Comparison of ENCODE assay signal across 8 mouse cellular contexts in the genomic region with DNA sequence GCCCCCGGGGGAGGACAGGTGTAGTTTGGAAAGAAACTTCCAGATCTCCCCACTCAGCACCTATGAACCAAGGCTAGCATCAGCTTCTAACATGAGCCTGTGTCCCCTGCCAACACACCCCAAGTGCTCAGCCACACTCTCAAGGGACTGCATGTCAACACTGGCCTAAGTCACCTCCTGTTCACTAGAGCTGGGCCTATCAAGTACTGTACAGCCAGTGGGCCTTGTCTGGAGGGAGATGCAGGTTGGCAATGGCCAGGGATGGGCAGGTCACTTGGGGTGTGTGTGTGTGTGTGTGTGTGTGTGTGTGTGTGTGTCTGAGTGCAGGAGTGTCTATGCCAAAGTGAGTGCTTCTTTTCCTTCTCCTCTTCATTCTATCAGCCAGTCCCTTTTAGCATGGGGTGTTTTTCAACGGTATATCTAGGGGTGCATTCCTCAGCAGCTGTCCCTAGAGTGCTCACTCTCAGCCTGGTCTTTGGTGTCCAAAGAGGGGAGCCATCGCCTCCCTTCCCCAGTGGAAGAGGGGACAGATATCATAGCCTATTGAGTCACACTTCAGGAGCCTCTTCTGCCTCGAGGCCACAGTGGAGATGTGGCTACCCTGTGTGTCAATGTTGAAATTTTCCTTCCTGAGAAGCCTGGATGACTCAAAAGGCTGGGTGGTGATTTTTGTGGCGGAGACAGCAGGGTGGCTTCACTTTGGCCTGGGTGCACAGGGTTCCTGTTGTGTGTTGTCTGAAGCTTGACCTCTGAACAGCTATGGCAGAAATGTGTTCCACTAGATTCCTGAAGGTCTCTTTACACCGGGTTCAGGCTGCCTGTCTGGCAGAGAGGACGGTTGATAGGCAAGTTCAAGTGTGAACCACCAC. TPM values are rescaled to one million over a fixed set of nuclear protein-coding genes. Genes with fewer than 3 reads are reported as not detected.
DNase-seq lines count a peak whose midpoint lies in the region; ATAC-seq lines count a peak whose summit lies in the region.

No protein-coding gene starts in this region.

- no peak for DNase-seq in forebrain, embryonic 10.5 days (ENCODE audit: extremely low spot score, low spot score)
- DNase-seq in forebrain, embryonic 11.5 days (ENCODE audit: low spot score) = no peak
- peak; percentile 59 to 64 for DNase-seq in adrenal gland, postnatal 36 days
- DNase-seq in yolk sac, embryonic 10.5 days (ENCODE audit: low spot score) = no peak
- no peak for DNase-seq in frontal cortex, postnatal 36 days (ENCODE audit: low spot score in 2 of 2)
- DNase-seq in cerebellum, adult 9-10 months = no peak

- H3K9me3 ChIP-seq in forebrain, embryonic 10.5 days = no peaks in the 10 kb centered on the region; the same call in 1 of the 2 replicates
- no peaks in the 10 kb centered on the region for H3K9me3 ChIP-seq in forebrain, embryonic 11.5 days (ENCODE audit: control insufficient read depth, low read length)
- no peaks in the 10 kb centered on the region for H3K9me3 ChIP-seq in hindbrain, embryonic 13.5 days

- H3K36me3 ChIP-seq in forebrain, embryonic 10.5 days (replicated peaks) = no peaks in the 10 kb centered on the region
- H3K36me3 ChIP-seq in forebrain, embryonic 11.5 days (ENCODE audit: control insufficient read depth, insufficient read depth, low read length) = no peaks in the 10 kb centered on the region
- no peaks in the 10 kb centered on the region for H3K36me3 ChIP-seq in hindbrain, embryonic 13.5 days
- H3K36me3 ChIP-seq in macrophage (ENCODE audit: inconsistent target) = no peaks in the 10 kb centered on the region

- H3K9ac ChIP-seq in forebrain, embryonic 11.5 days (ENCODE audit: low read length) = no peak overlapping the region
- no peak overlapping the region for H3K9ac ChIP-seq in hindbrain, embryonic 13.5 days

- no peak overlapping the region for H3K27ac ChIP-seq in forebrain, embryonic 10.5 days
- no peak overlapping the region for H3K27ac ChIP-seq in forebrain, embryonic 11.5 days (ENCODE audit: low read depth, low read length)
- no peak overlapping the region for H3K27ac ChIP-seq in hindbrain, embryonic 13.5 days
- 0 out of 2 replicates have a peak overlapping the region, but pooled peaks have one; percentile 38 for H3K27ac ChIP-seq in macrophage

- WGBS in forebrain, embryonic 10.5 days = 71% methylated on average over 7 of the region's 7 CpGs
- 77% methylated on average over 7 of the region's 7 CpGs for WGBS in forebrain, embryonic 11.5 days
- 83% methylated on average over 7 of the region's 7 CpGs for WGBS in hindbrain, embryonic 13.5 days
- WGBS in macrophage (ENCODE audit: missing documents) = 63% methylated on average over 7 of the region's 7 CpGs

- peaks cover 16% of the 10 kb centered on the region for H3K4me1 ChIP-seq in forebrain, embryonic 10.5 days
- H3K4me1 ChIP-seq in forebrain, embryonic 11.5 days (replicated peaks; ENCODE audit: control insufficient read depth, insufficient read depth, low read length) = no peaks in the 10 kb centered on the region
- H3K4me1 ChIP-seq in hindbrain, embryonic 13.5 days (replicated peaks) = peaks cover 10% of the 10 kb centered on the region

- H3K27me3 ChIP-seq in forebrain, embryonic 10.5 days (ENCODE audit: poor library complexity, severe bottlenecking) = peaks cover 37% of the 10 kb centered on the region
- peaks cover 4% of the 10 kb centered on the region for H3K27me3 ChIP-seq in forebrain, embryonic 11.5 days (ENCODE audit: control insufficient read depth, insufficient read depth, low read length)
- H3K27me3 ChIP-seq in hindbrain, embryonic 13.5 days = peaks cover 36% of the 10 kb centered on the region

- H3K79me2 ChIP-seq in macrophage (ENCODE audit: inconsistent target) = no peaks in the 10 kb centered on the region; the same call in 1 of the 2 replicates

- ATAC-seq in forebrain, embryonic 11.5 days (replicated peaks; ENCODE audit: low FRiP score) = no peak
- no peak for ATAC-seq in hindbrain, embryonic 13.5 days (ENCODE audit: low FRiP score)

- peak overlapping the region; percentile 60 for H3K4me3 ChIP-seq in forebrain, embryonic 10.5 days
- H3K4me3 ChIP-seq in forebrain, embryonic 11.5 days (ENCODE audit: low read depth, low read length) = no peak overlapping the region
- H3K4me3 ChIP-seq in hindbrain, embryonic 13.5 days = peak overlapping the region; percentile 52; the same call in 1 of the 2 replicates
- peak overlapping the region; percentile 82 for H3K4me3 ChIP-seq in macrophage (ENCODE audit: inconsistent target)

- H3K4me2 ChIP-seq in forebrain, embryonic 11.5 days (ENCODE audit: low read depth, low read length, severe bottlenecking) = no peak overlapping the region; the same call in 1 of the 2 replicates
- H3K4me2 ChIP-seq in hindbrain, embryonic 13.5 days = peak overlapping the region; percentile 83

RNA-seq across cellular contexts. Expression of a gene that starts 1.2 kb away (rescaled TPM):
- polyA plus RNA-seq in forebrain, embryonic 10.5 days (2016; fragmentation: Nextera tagmentation; extraction: Ambion mirVana) = 8.9 and 9.2 TPM in 2 replicates
- polyA plus RNA-seq in forebrain, embryonic 11.5 days (2014; fragmentation: Nextera tagmentation; extraction: Ambion mirVana) = 5.9 and 6.2 TPM in 2 replicates
- 100 to 1,000 TPM; 187 to 377 TPM for total RNA-seq in adrenal gland, postnatal 36 days (2021)
- 8.2 and 8.3 TPM in 2 replicates for polyA plus RNA-seq in hindbrain, embryonic 13.5 days (2015; fragmentation: Nextera tagmentation; extraction: Ambion mirVana)
- 10 to 100 TPM in 24 of 26 experiments, 1 to 10 TPM in 2; 9.5 to 49.0 (median 28.9) TPM for total RNA-seq in macrophage (2018; cell fraction: chromatin; rRNA removed)
- 10 to 100 TPM; 10.3 to 19.1 (median 14.2) TPM for total RNA-seq in macrophage (2018; cell fraction: cytosol; rRNA removed)
- total RNA-seq in macrophage (2018; cell fraction: nucleus; rRNA removed) = 10 to 100 TPM in 25 of 26 experiments, 1 to 10 TPM in 1; 8.7 to 29.9 (median 21.0) TPM
- polyA plus RNA-seq in macrophage (2018) = 13.8 to 16.2 TPM (median 16.0 TPM) in 3 replicates

RNA-seq across cellular contexts. Expression of a gene that starts 20.9 kb away (rescaled TPM):
- 25.5 and 26.3 TPM in 2 replicates for polyA plus RNA-seq in forebrain, embryonic 10.5 days (2016; fragmentation: Nextera tagmentation; extraction: Ambion mirVana)
- polyA plus RNA-seq in forebrain, embryonic 11.5 days (2014; fragmentation: Nextera tagmentation; extraction: Ambion mirVana) = 33.4 and 39.0 TPM in 2 replicates
- total RNA-seq in adrenal gland, postnatal 36 days (2021) = 100 to 1,000 TPM in 1 of 2 experiments, 10 to 100 TPM in 1; 66.4 to 113 TPM
- polyA plus RNA-seq in hindbrain, embryonic 13.5 days (2015; fragmentation: Nextera tagmentation; extraction: Ambion mirVana) = 18.2 and 24.7 TPM in 2 replicates
- 10 to 100 TPM in 12 of 26 experiments, 1 to 10 TPM in 14; 3.7 to 20.0 (median 9.2) TPM for total RNA-seq in macrophage (2018; cell fraction: chromatin; rRNA removed)
- total RNA-seq in macrophage (2018; cell fraction: cytosol; rRNA removed) = 10 to 100 TPM in 23 of 26 experiments, 1 to 10 TPM in 3; 7.0 to 18.4 (median 13.6) TPM
- total RNA-seq in macrophage (2018; cell fraction: nucleus; rRNA removed) = 10 to 100 TPM in 19 of 26 experiments, 1 to 10 TPM in 7; 6.4 to 28.4 (median 12.1) TPM
- polyA plus RNA-seq in macrophage (2018) = 9.0 to 16.4 TPM (median 13.3 TPM) in 3 replicates

RNA-seq across cellular contexts. Expression of a gene that starts 36.1 kb away (rescaled TPM):
- polyA plus RNA-seq in forebrain, embryonic 10.5 days (2016; fragmentation: Nextera tagmentation; extraction: Ambion mirVana) = 225 and 226 TPM in 2 replicates
- 231 and 238 TPM in 2 replicates for polyA plus RNA-seq in forebrain, embryonic 11.5 days (2014; fragmentation: Nextera tagmentation; extraction: Ambion mirVana)
- total RNA-seq in adrenal gland, postnatal 36 days (2021) = 100 to 1,000 TPM; 198 to 208 TPM
- polyA plus RNA-seq in hindbrain, embryonic 13.5 days (2015; fragmentation: Nextera tagmentation; extraction: Ambion mirVana) = 194 and 201 TPM in 2 replicates
- total RNA-seq in macrophage (2018; cell fraction: chromatin; rRNA removed) = 100 to 1,000 TPM in 21 of 26 experiments, 10 to 100 TPM in 5; 81.2 to 210 (median 128) TPM
- 10 to 100 TPM; 65.7 to 88.2 (median 75.5) TPM for total RNA-seq in macrophage (2018; cell fraction: cytosol; rRNA removed)
- 100 to 1,000 TPM in 18 of 26 experiments, 10 to 100 TPM in 8; 75.3 to 163 (median 113) TPM for total RNA-seq in macrophage (2018; cell fraction: nucleus; rRNA removed)
- 78.1 to 97.0 TPM (median 84.0 TPM) in 3 replicates for polyA plus RNA-seq in macrophage (2018)

Comparison
In these comparisons a context has a peak if more than half of its experiments do, and no peak if none do; other contexts are left out.
1. DNase-seq: peak in adrenal gland, postnatal 36 days (2 of 2); none in forebrain, embryonic 10.5 days (single experiment), forebrain, embryonic 11.5 days (single experiment), yolk sac, embryonic 10.5 days (single experiment), frontal cortex, postnatal 36 days (0 of 2) and cerebellum, adult 9-10 months (single experiment).